Comparison of ENCODE assay signal across 8 mouse cellular contexts in the genomic region with DNA sequence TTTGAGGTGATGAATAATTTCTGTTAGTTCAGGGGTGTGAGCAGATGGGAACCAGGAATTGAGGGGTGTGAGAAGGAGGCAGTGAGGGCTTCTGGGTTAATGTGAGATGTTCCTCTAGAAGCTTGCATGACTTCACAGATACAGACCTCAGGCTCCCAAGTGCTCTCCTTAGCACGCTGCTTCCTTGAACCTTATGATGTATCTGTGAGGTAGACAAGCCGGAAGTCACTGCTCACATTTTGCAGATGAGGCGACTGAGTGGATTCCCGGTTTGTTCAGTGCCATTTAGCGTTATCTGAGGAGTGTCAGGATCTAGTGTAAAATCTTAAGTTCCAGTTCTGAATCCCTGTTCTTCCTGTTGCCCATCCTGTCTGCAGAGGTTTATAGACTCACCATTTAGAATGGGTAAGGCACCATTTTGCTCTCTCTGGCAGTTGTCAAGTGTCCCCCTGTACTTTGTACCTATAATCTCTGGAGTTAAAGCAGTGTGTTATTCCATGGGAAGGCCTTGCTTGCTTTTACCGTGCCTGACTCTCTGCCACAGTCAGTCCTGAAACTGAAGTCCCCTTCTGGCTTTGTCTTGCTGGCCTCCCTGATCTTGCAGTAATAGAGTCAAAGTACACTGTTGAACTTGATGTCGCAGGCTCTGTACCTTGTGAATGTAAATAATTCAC. TPM values are rescaled to one million over a fixed set of nuclear protein-coding genes. Genes with fewer than 3 reads are reported as not detected.
A peak's percentile ranks its signal among the peaks of the same experiment; 100 is the strongest.
DNase-seq lines count a peak whose midpoint lies in the region; ATAC-seq and TF ChIP-seq lines count a peak whose summit lies in the region.

No protein-coding gene starts in this region.

- ATAC-seq in kidney, postnatal 0 days (replicated peaks; ENCODE audit: low FRiP score, low read depth): no peak
- no peak for ATAC-seq in limb, embryonic 11.5 days (ENCODE audit: insufficient number of reproducible peaks, low FRiP score, low TSS enrichment, low read depth)
- ATAC-seq in neural tube, embryonic 15.5 days (ENCODE audit: low FRiP score): no peak

- no peak for TF ChIP-seq POLR2A in embryonic fibroblast, embryonic 13.5 days (IDR thresholded peaks at IDR 0.05; ENCODE audit: low read depth, low read length)

- DNase-seq in kidney, postnatal 0 days (ENCODE audit: low spot score): no peak
- DNase-seq in kidney, adult 8-10 months: no peak
- DNase-seq in limb, embryonic 11.5 days (ENCODE audit: low spot score): no peak
- no peak for DNase-seq in cerebellum, postnatal 10 days
- no peak for DNase-seq in adrenal gland, postnatal 4 days (ENCODE audit: low spot score in 2 of 2)
- no peak for DNase-seq in adrenal gland, postnatal 10 days

- peaks cover 21% of the 10 kb centered on the region for H3K4me1 ChIP-seq in kidney, postnatal 0 days (replicated peaks; ENCODE audit: insufficient read depth, low read length)
- peaks cover 11% of the 10 kb centered on the region for H3K4me1 ChIP-seq in embryonic fibroblast, embryonic 13.5 days (ENCODE audit: control insufficient read depth, insufficient read depth, low read length)
- peaks cover 23% of the 10 kb centered on the region for H3K4me1 ChIP-seq in limb, embryonic 11.5 days (ENCODE audit: control insufficient read depth, insufficient read depth, low read length)
- peaks cover 57% of the 10 kb centered on the region for H3K4me1 ChIP-seq in neural tube, embryonic 15.5 days

- no peak for TF ChIP-seq CTCF in kidney, postnatal 0 days (IDR thresholded peaks at IDR 0.05; ENCODE audit: low read depth)
- no peak for TF ChIP-seq CTCF in embryonic fibroblast, embryonic 13.5 days (IDR thresholded peaks at IDR 0.05; ENCODE audit: borderline replicate concordance, insufficient read depth, low read length)

- peak overlapping the region; percentile 78 for H3K4me3 ChIP-seq in kidney, postnatal 0 days (replicated peaks; ENCODE audit: low read depth, low read length)
- peak overlapping the region; percentile 43 for H3K4me3 ChIP-seq in embryonic fibroblast, embryonic 13.5 days (ENCODE audit: insufficient read depth, low read length)
- H3K4me3 ChIP-seq in limb, embryonic 11.5 days (ENCODE audit: low read depth, low read length): peak overlapping the region; percentile 72; the same call in 1 of the 2 replicates
- H3K4me3 ChIP-seq in neural tube, embryonic 15.5 days (replicated peaks): peak overlapping the region; percentile 85

- 37% methylated on average over 7 of the region's 7 CpGs for WGBS in kidney, postnatal 0 days
- 77% methylated on average over 7 of the region's 7 CpGs for WGBS in limb, embryonic 11.5 days
- 53% methylated on average over 7 of the region's 7 CpGs for WGBS in neural tube, embryonic 15.5 days

- H3K27me3 ChIP-seq in kidney, postnatal 0 days (ENCODE audit: insufficient read depth, low read length): no peaks in the 10 kb centered on the region
- no peaks in the 10 kb centered on the region for H3K27me3 ChIP-seq in limb, embryonic 11.5 days (ENCODE audit: control insufficient read depth, insufficient read depth, low read length)
- H3K27me3 ChIP-seq in neural tube, embryonic 15.5 days (replicated peaks): no peaks in the 10 kb centered on the region

- no peaks in the 10 kb centered on the region for H3K36me3 ChIP-seq in kidney, postnatal 0 days (ENCODE audit: insufficient read depth, low read length)
- no peaks in the 10 kb centered on the region for H3K36me3 ChIP-seq in limb, embryonic 11.5 days (ENCODE audit: control insufficient read depth, insufficient read depth, low read length)
- H3K36me3 ChIP-seq in neural tube, embryonic 15.5 days: no peaks in the 10 kb centered on the region

- peak overlapping the region; percentile 50; the same call in 1 of the 2 replicates for H3K27ac ChIP-seq in kidney, postnatal 0 days
- H3K27ac ChIP-seq in embryonic fibroblast, embryonic 13.5 days (ENCODE audit: insufficient read depth, low read length): no peak overlapping the region
- H3K27ac ChIP-seq in limb, embryonic 11.5 days (replicated peaks; ENCODE audit: low read depth, low read length): no peak overlapping the region
- H3K27ac ChIP-seq in neural tube, embryonic 15.5 days (replicated peaks): no peak overlapping the region

- peak overlapping the region; percentile 91 for H3K4me2 ChIP-seq in kidney, postnatal 0 days (ENCODE audit: low read length)
- H3K4me2 ChIP-seq in limb, embryonic 11.5 days (ENCODE audit: low read depth, severe bottlenecking): peak overlapping the region; percentile 81
- H3K4me2 ChIP-seq in neural tube, embryonic 15.5 days: peak overlapping the region; percentile 96

- no peaks in the 10 kb centered on the region for H3K9me3 ChIP-seq in kidney, postnatal 0 days (replicated peaks; ENCODE audit: low read length)
- H3K9me3 ChIP-seq in limb, embryonic 11.5 days (ENCODE audit: control insufficient read depth, low read length): no peaks in the 10 kb centered on the region
- H3K9me3 ChIP-seq in neural tube, embryonic 15.5 days (replicated peaks): no peaks in the 10 kb centered on the region

- peak overlapping the region; percentile 44; the same call in 1 of the 2 replicates for H3K9ac ChIP-seq in kidney, postnatal 0 days (ENCODE audit: low read depth, low read length)
- no peak overlapping the region; the same call in 1 of the 2 replicates for H3K9ac ChIP-seq in limb, embryonic 11.5 days (ENCODE audit: low read length)
- H3K9ac ChIP-seq in neural tube, embryonic 15.5 days (replicated peaks): peak overlapping the region; percentile 50

RNA-seq across cellular contexts. Expression of gene Arhgef11, which starts 3.0 kb away (rescaled TPM):
- 10.7 and 11.0 TPM in 2 replicates for polyA plus RNA-seq in kidney, postnatal 0 days (2015; fragmentation: Nextera tagmentation; extraction: Ambion mirVana)
- 25.8 and 27.0 TPM in 2 replicates for polyA plus RNA-seq in embryonic fibroblast, embryonic 13.5 days (2011; ENCODE audit: insufficient read length, low read depth, missing spikeins)
- 15.4 and 16.2 TPM in 2 replicates for polyA plus RNA-seq in limb, embryonic 11.5 days (2014; fragmentation: Nextera tagmentation; extraction: Ambion mirVana)
- 19.5 and 19.6 TPM in 2 replicates for polyA plus RNA-seq in neural tube, embryonic 15.5 days (2015; fragmentation: Nextera tagmentation; extraction: Ambion mirVana)
- 10 to 100 TPM; 43.7 to 44.7 TPM for total RNA-seq in adrenal gland, postnatal 4 days (2021)
- total RNA-seq in adrenal gland, postnatal 10 days (2021): 10 to 100 TPM; 32.7 to 34.9 TPM
